Mouse (Mus musculus): ENCODE results near the gene Dirc2.

Gene Dirc2

GRCm38 (mm10) chr16:35768785-35769642, at the start of gene Dirc2:
TSS of gene Dirc2 (minus strand) at chr16:35769356.
- in situ Hi-C loops (cut with MboI; ENCODE audit: low pct_unique_long_range_greater_than_20kb in 1 of 2, low sequenced_read_pairs in 2 of 2, unreplicated experiment in 1 of 2) = no loop called here

GRCm38 (mm10) chr16:35817255-35818089, 48.3 kb upstream of the Dirc2 start:
- in situ Hi-C loops (cut with MboI; ENCODE audit: low pct_unique_long_range_greater_than_20kb in 1 of 2, low sequenced_read_pairs in 2 of 2, unreplicated experiment in 1 of 2) = loop anchor here (10.0 kb wide), 1 partner anchor 83 kb away; no protein-coding TSS in a partner anchor

DNA sequence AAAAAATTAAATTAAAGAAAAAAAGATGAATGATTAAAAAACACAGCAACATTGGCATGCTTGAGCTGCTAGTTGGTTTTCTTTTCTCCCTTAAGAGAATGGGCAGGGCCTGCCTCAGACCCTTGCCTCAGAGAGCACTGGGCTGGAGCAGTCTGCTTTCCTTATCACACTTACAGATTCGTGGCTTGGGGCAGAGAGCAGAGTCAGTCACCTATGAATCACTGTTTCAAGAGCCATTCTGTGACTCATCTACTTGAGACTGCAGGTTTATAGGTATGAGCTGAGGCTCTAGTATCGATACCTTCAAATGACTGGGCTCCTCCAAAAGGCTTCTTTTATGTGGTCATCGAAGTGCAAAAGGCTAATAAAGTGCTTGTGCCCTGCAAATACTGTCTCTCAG, 44.0 kb upstream of the Dirc2 start:
- in situ Hi-C loops (cut with MboI; ENCODE audit: low pct_unique_long_range_greater_than_20kb in 1 of 2, low sequenced_read_pairs in 2 of 2, unreplicated experiment in 1 of 2) = loop anchor here (10.0 kb wide), 1 partner anchor 78 kb away; no protein-coding TSS in a partner anchor

DNA sequence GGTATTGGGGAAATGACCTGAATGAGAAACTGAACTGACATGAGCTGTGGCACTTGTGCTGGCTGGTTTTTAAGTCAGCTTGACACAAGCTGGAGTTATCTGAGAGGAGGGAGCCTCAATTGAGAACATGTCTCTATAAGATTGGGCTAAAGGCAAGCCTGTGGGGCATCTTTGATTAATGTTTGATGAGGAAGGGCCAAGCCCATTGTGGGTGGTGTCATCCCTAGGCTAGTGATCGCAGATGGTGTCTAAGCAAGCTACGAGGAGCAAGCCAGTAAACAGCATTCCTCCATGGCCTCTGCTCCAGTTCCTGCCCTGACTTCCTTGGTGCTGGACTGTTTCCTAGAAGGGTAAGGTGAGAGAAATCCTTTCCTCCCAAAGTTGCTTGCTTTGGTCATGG, 39.7 kb upstream of the Dirc2 start:
- in situ Hi-C loops (cut with MboI; ENCODE audit: low pct_unique_long_range_greater_than_20kb in 1 of 2, low sequenced_read_pairs in 2 of 2, unreplicated experiment in 1 of 2) = no loop called here

DNA sequence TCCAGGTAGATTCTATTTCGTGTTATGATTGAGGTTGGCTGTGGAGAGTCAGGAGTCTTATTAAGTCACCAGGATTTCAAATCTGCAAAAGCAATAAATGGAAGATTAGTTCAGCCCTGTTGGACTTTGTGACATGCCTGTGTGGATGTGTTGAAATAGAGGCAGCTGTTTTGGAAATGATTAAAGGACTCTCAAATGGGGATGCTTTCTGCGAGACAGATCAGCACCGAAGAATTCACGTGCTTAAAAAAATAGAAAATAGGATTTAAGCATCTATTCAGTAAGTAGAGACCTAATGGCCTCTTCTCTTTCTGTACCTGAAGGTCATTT, 38.5 kb upstream of the Dirc2 start:
- in situ Hi-C loops (cut with MboI; ENCODE audit: low pct_unique_long_range_greater_than_20kb in 1 of 2, low sequenced_read_pairs in 2 of 2, unreplicated experiment in 1 of 2) = no loop called here

- in situ Hi-C loops (cut with MboI; ENCODE audit: low pct_unique_long_range_greater_than_20kb in 1 of 2, low sequenced_read_pairs in 2 of 2, unreplicated experiment in 1 of 2) = no loop called here
These were observed 38.0 kb upstream of the Dirc2 start for GRCm38 (mm10) chr16:35806973-35807662.

- in situ Hi-C loops (cut with MboI; ENCODE audit: low pct_unique_long_range_greater_than_20kb in 1 of 2, low sequenced_read_pairs in 2 of 2, unreplicated experiment in 1 of 2) = no loop called here
These were observed 34.6 kb upstream of the Dirc2 start for GRCm38 (mm10) chr16:35803723-35804122.

DNA sequence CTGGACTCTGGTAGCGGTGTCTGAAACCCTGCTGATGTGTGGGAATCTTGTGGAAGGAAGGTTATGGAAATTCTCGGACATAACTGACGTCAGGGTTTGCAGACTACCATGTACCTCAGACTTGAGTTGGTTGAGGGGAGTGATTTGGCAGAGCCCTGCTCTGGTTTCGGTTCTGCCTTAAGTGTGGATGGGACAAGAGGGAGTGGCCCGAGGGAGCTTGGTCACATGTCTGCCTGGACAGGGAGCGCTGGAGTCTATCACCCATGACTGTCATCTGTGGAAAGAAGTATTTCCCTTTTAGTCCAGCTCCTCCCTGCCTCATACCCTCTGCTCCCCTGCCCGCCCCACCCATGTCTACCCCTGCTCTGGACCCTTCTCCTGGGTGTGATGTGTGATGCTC, 33.0 kb upstream of the Dirc2 start:
- in situ Hi-C loops (cut with MboI; ENCODE audit: low pct_unique_long_range_greater_than_20kb in 1 of 2, low sequenced_read_pairs in 2 of 2, unreplicated experiment in 1 of 2) = no loop called here

DNA sequence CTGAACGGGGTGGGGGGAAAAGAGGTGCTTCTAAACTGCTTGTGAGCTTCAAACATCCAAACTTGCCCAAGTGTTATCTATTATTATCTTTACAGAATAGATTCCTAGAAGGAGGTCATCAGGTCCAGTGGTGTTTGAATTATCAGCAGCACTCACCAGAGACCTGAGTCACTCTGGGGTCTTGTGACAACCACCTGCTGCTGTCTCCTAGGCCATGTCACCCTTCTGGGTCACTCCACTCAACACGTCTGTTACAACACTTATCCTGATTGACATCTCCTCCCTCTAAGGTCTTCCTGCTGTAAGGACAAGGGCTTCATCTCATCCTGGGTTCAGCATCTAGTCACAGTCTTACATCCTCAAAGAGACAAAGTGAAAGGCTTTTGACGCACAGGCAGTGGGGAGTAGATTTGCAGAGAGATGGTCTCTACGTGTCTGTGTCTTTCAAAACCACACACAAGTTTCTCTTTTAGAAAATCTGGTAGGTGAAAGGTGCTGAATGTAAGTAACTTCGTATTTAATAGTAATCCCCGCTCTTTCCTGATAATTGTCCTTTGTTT, 22.9 kb upstream of the Dirc2 start:
- in situ Hi-C loops (cut with MboI; ENCODE audit: low pct_unique_long_range_greater_than_20kb in 1 of 2, low sequenced_read_pairs in 2 of 2, unreplicated experiment in 1 of 2) = no loop called here

- in situ Hi-C loops (cut with MboI; ENCODE audit: low pct_unique_long_range_greater_than_20kb in 1 of 2, low sequenced_read_pairs in 2 of 2, unreplicated experiment in 1 of 2) = no loop called here
These were observed 19.2 kb upstream of the Dirc2 start for GRCm38 (mm10) chr16:35788330-35788729.

GRCm38 (mm10) chr16:35787568-35788189, 18.5 kb upstream of the Dirc2 start:
- in situ Hi-C loops (cut with MboI; ENCODE audit: low pct_unique_long_range_greater_than_20kb in 1 of 2, low sequenced_read_pairs in 2 of 2, unreplicated experiment in 1 of 2) = no loop called here

DNA sequence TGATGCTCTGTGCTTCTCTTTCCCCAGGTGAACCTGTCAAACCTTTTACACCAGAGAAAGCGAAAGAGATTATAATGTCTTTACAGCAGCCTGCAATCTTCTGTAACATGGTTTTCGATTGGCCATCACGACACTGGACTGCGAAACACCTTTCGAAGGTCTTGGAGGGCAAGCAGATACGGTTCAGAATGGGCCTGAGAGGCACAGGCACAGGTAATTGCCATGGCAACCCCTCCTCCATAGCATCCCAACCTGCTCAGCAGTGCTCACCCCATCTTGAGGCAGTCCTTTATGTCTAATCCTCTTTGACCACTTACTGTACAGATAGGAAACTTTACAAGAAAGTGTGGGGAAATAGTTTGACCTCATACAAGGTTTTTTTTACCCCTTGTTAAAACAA, 18.0 kb upstream of the Dirc2 start:
- in situ Hi-C loops (cut with MboI; ENCODE audit: low pct_unique_long_range_greater_than_20kb in 1 of 2, low sequenced_read_pairs in 2 of 2, unreplicated experiment in 1 of 2) = no loop called here

DNA sequence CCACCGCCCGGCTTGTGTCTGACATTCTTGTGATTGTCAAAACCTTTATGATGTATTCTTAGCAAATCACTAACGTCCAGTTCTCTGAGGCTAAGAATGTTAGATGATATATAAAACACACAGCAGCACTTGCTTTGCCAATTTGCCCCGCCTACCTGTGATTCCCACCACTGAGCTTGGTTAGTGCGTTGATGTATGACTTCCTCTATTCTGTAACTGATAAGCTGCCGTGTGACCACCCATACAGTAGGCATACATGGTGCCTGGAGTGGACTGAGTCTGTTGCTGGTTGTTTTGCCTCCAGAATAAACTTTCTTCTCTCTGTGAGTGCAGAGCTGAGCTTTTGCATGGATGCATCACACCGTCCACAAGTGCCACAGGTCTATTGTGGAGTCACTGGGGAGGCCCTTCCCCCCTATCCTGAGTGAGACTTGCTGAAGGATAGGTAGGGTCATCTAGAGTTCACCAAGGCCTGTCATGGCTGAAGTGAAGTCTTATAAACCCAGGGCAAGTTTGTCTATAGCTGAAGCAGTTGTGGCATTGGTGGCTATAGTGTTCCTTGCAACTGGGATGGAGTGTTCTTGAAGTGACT, 15.1 kb upstream of the Dirc2 start:
- in situ Hi-C loops (cut with MboI; ENCODE audit: low pct_unique_long_range_greater_than_20kb in 1 of 2, low sequenced_read_pairs in 2 of 2, unreplicated experiment in 1 of 2) = no loop called here

GRCm38 (mm10) chr16:35783207-35783573, 14.0 kb upstream of the Dirc2 start:
- in situ Hi-C loops (cut with MboI; ENCODE audit: low pct_unique_long_range_greater_than_20kb in 1 of 2, low sequenced_read_pairs in 2 of 2, unreplicated experiment in 1 of 2) = no loop called here

DNA sequence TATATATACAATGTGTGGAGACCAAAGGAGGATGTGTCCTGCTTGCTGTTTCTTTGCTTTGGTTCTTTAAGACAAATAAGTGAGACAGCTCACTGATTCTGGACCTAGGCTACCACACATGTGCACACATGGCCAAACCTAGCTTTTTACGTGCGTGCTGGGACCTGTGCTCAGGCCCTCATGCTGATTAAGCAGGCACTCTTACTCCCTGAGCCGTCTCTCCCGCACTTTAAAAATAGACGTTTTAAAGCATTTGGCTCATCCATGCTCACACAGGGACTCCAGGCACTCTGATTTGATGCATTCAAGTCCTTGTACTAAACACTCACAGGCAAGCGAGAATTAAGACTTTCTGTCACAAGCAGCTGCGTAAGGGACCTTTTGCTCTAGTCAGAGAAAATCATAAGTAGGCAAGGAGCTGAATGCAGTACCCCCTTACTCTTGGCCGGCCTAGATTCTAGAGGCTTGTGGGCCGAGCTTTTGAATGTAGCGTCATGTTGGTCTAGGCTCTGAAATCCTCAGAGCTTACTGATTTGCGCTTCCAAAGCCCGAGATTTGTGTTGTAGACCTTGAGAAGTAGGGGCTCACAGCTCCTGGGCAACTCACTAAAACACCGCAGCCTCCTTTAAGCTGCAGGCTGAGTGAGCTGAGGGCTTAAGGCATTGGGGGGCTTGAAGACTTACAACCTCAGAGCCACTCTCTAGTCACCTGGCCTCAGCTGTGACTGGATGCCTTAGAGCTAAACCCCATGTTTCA, 13.5 kb upstream of the Dirc2 start:
- in situ Hi-C loops (cut with MboI; ENCODE audit: low pct_unique_long_range_greater_than_20kb in 1 of 2, low sequenced_read_pairs in 2 of 2, unreplicated experiment in 1 of 2) = no loop called here

DNA sequence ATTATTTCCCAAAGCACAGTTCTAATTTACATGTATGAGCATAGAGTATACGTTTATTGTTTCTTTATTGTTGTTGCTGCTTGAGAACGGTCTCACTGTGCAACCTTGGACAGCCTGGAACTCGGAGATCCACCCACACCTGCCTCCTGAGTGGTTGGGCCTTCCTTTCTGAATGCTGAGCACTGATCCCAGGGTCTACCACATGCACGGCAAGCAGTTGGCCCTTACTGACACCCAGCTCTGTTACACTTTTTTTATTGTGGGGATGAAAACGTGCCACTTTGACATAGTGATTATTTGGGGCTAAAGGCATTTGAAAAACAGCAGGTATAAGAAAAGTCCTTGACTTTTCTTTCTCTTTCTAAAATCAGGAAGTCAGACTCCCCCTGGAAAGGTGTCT, 12.5 kb upstream of the Dirc2 start:
- in situ Hi-C loops (cut with MboI; ENCODE audit: low pct_unique_long_range_greater_than_20kb in 1 of 2, low sequenced_read_pairs in 2 of 2, unreplicated experiment in 1 of 2) = no loop called here

- in situ Hi-C loops (cut with MboI; ENCODE audit: low pct_unique_long_range_greater_than_20kb in 1 of 2, low sequenced_read_pairs in 2 of 2, unreplicated experiment in 1 of 2) = no loop called here
These were observed 11.9 kb upstream of the Dirc2 start for GRCm38 (mm10) chr16:35781096-35781495.
